Mouse (Mus musculus): ENCODE data around the gene Lnx1.

The Lnx1 gene

DNA sequence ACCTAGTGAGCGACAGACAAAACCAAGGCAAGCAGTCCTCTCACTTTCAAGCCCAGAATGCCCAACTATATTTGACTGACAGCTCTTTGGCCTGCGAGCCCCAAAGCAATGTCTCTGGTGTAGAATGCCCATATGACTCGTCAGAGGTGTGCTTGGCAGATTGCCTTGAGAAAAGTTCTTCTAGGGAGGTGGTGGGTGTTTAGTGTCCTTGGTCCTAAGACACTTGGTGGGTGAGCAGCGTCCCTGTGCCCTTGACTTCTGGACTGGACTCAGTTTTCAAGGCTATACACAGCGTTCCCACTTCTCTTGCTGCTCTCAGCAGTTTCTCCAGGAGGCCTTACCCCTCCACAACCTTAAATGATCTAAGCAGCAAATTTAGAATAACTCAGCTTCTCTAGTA, 30.2 kb downstream of the Lnx1 start:
- H3K36me3 ChIP-seq (ENCODE audit: insufficient read depth, low read length), result no peaks in the 10 kb centered on the region
- no peaks in the 10 kb centered on the region for H3K9me3 ChIP-seq (ENCODE audit: low read length)
- TF ChIP-seq POU5F1 (IDR thresholded peaks at IDR 0.05; ENCODE audit: borderline replicate concordance, low read length) (no peak), NANOG (IDR thresholded peaks at IDR 0.05; ENCODE audit: borderline replicate concordance, low read length) (no peak), CTCF (conservative IDR thresholded peaks at IDR 0.05; ENCODE audit: low read length) (no peak)
- H3K4me1 ChIP-seq (replicated peaks; ENCODE audit: low read depth, low read length), result no peaks in the 10 kb centered on the region
- no peak overlapping the region for H3K4me3 ChIP-seq (replicated peaks; ENCODE audit: low read length)
- no peaks in the 10 kb centered on the region for H3K27me3 ChIP-seq (ENCODE audit: insufficient read depth, low read length)

DNA sequence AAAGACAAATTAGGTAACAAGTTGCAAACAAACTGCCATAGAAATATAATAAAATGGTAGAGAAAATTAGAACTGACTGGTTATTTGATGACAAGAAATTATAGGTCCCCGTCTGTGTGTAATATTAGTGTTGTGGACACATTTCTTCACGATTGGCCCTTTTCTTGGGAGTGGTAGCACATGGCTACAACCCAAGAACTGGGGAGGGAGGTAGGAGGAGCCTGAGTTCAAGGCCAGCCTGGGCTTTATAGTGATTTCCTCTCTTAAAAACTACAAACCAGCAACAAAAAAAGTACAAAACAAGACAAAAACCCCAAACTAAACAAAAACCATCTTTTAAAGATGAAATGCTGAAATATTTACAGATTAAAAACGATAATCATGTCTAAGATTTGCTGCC, 31.8 kb downstream of the Lnx1 start:
- H3K4me3 ChIP-seq (replicated peaks; ENCODE audit: low read length), result no peak overlapping the region
- no peaks in the 10 kb centered on the region for H3K36me3 ChIP-seq (ENCODE audit: insufficient read depth, low read length)
- TF ChIP-seq POU5F1 (IDR thresholded peaks at IDR 0.05; ENCODE audit: borderline replicate concordance, low read length) (no peak), NANOG (IDR thresholded peaks at IDR 0.05; ENCODE audit: borderline replicate concordance, low read length) (no peak), CTCF (conservative IDR thresholded peaks at IDR 0.05; ENCODE audit: low read length) (no peak)
- H3K9me3 ChIP-seq (ENCODE audit: low read length), result no peaks in the 10 kb centered on the region
- no peaks in the 10 kb centered on the region for H3K4me1 ChIP-seq (replicated peaks; ENCODE audit: low read depth, low read length)
- no peaks in the 10 kb centered on the region for H3K27me3 ChIP-seq (ENCODE audit: insufficient read depth, low read length)

DNA sequence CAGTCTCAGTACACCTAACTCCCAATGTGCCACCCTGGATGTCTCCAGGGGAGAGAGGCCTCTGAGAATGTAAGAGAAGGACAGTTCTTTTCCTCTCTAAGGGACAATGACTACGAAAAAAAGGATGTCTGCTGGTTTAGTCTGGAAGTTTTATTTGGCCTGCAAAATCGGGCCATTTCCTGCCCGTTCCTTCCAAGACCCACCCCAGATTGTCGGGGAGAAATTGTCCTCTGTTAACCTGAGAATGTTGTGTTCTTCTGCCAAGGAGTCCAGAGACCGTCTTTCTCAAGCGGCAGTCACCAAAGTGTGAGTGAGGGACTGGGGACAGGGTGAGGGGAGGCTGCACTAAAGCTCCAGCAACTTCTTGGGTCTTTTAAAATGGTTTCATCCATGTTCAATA, 32.8 kb downstream of the Lnx1 start:
- no peaks in the 10 kb centered on the region for H3K36me3 ChIP-seq (ENCODE audit: insufficient read depth, low read length)
- no peak for TF ChIP-seq NANOG (IDR thresholded peaks at IDR 0.05; ENCODE audit: borderline replicate concordance, low read length)
- TF ChIP-seq CTCF (conservative IDR thresholded peaks at IDR 0.05; ENCODE audit: low read length), result no peak
- TF ChIP-seq POU5F1 (IDR thresholded peaks at IDR 0.05; ENCODE audit: borderline replicate concordance, low read length), result no peak
- H3K9me3 ChIP-seq (ENCODE audit: low read length), result no peaks in the 10 kb centered on the region
- no peak overlapping the region for H3K4me3 ChIP-seq (replicated peaks; ENCODE audit: low read length)
- no peaks in the 10 kb centered on the region for H3K27me3 ChIP-seq (ENCODE audit: insufficient read depth, low read length)
- H3K4me1 ChIP-seq (replicated peaks; ENCODE audit: low read depth, low read length), result no peaks in the 10 kb centered on the region

DNA sequence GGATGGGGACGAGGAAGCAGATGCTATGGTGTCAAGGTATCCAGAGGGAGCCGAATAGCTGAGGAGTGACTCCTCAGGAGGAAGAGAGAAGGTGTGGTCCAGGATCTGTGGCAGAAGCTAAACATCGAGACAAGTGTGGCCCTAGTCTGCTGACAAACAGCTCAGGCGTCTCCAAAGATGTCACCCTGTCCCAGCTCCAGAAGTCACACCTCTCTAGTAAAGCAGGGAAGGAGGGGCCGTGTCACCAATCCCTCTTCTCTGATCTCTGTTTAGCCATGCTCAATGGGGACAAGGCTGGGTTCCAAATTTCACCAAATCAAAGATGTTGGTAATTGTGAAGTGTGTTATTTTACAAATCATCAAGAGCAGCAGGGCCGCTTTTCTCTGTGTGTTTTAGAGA, 33.8 kb downstream of the Lnx1 start:
- H3K36me3 ChIP-seq (ENCODE audit: insufficient read depth, low read length), result no peaks in the 10 kb centered on the region
- no peaks in the 10 kb centered on the region for H3K9me3 ChIP-seq (ENCODE audit: low read length)
- H3K27me3 ChIP-seq (ENCODE audit: insufficient read depth, low read length), result no peaks in the 10 kb centered on the region
- no peak overlapping the region for H3K4me3 ChIP-seq (replicated peaks; ENCODE audit: low read length)
- no peak for TF ChIP-seq CTCF (conservative IDR thresholded peaks at IDR 0.05; ENCODE audit: low read length)
- TF ChIP-seq NANOG (IDR thresholded peaks at IDR 0.05; ENCODE audit: borderline replicate concordance, low read length), result no peak
- TF ChIP-seq POU5F1 (IDR thresholded peaks at IDR 0.05; ENCODE audit: borderline replicate concordance, low read length), result no peak
- no peaks in the 10 kb centered on the region for H3K4me1 ChIP-seq (replicated peaks; ENCODE audit: low read depth, low read length)

DNA sequence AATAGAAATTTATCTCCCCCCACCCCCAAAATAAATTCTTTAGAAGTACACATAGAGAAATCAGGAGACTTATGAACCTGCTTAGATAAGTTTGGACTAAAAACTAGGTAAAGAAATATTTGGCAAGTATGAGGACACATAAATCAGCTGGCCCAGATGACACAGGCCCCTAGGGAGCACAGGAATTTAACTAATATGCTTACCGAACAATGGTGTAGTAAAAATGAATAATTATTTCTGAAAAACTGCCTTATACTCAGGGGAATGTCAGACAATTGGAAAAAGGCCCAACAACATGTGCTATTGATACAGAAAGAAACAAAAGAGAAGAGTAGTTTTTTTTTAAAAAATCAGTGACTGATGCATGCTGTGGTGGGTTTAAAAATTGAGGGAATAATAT, 40.1 kb downstream of the Lnx1 start:
- H3K9me3 ChIP-seq (ENCODE audit: low read length), result 0 out of 2 replicates have a peak, but pooled peaks cover 3% of the 10 kb centered on the region
- no peaks in the 10 kb centered on the region for H3K27me3 ChIP-seq (ENCODE audit: insufficient read depth, low read length)
- no peak for TF ChIP-seq CTCF (conservative IDR thresholded peaks at IDR 0.05; ENCODE audit: low read length)
- TF ChIP-seq POU5F1 (IDR thresholded peaks at IDR 0.05; ENCODE audit: borderline replicate concordance, low read length), result no peak
- no peak for TF ChIP-seq NANOG (IDR thresholded peaks at IDR 0.05; ENCODE audit: borderline replicate concordance, low read length)
- H3K4me3 ChIP-seq (replicated peaks; ENCODE audit: low read length), result no peak overlapping the region
- H3K36me3 ChIP-seq (ENCODE audit: insufficient read depth, low read length), result no peaks in the 10 kb centered on the region
- H3K4me1 ChIP-seq (replicated peaks; ENCODE audit: low read depth, low read length), result no peaks in the 10 kb centered on the region

DNA sequence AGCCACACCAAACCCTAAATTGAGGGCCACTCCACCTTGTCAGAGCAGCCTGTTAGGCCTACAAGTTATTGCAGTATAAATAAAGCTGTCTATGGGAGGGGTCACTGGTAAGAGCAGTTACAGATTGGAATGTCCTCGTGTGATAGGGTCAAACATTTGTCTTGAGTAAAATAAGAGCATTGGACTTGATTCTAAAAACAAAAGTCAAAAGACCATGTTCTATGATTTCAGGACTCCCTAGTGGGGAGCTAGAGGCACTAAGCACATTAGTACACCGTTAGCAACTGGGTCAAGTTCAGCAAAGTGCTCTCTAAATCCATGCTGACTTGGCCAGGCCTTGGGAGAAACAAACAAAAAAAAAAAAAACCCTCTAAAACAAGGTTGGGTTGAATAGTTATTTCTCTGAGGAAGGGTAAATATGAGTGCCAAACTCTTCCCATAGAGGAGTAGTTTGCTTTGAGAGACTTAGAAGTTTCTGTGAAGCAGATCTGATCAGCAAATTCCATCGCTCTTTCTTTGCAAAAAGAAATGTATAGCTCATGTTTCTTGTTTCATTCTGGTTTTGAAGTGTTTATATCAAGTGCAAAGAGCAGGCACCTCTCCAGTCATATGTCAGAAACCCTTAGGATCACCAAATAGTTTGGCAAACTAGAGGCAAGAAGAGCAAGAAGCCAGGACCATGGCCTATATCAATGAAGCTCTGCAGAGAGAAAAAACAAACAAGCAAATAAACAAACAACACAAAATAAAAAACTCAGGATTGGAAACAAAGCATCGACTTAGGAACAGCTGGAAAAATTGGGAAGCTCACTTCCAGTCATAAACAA, 40.8 kb downstream of the Lnx1 start:
- TF ChIP-seq POU5F1 (IDR thresholded peaks at IDR 0.05; ENCODE audit: borderline replicate concordance, low read length) (no peak), NANOG (IDR thresholded peaks at IDR 0.05; ENCODE audit: borderline replicate concordance, low read length) (no peak), CTCF (conservative IDR thresholded peaks at IDR 0.05; ENCODE audit: low read length) (no peak)
- no peak overlapping the region for H3K4me3 ChIP-seq (replicated peaks; ENCODE audit: low read length)
- H3K4me1 ChIP-seq (replicated peaks; ENCODE audit: low read depth, low read length), result no peaks in the 10 kb centered on the region
- no peaks in the 10 kb centered on the region for H3K27me3 ChIP-seq (ENCODE audit: insufficient read depth, low read length)
- no peaks in the 10 kb centered on the region for H3K36me3 ChIP-seq (ENCODE audit: insufficient read depth, low read length)
- H3K9me3 ChIP-seq (ENCODE audit: low read length), result 0 out of 2 replicates have a peak, but pooled peaks cover 3% of the 10 kb centered on the region

DNA sequence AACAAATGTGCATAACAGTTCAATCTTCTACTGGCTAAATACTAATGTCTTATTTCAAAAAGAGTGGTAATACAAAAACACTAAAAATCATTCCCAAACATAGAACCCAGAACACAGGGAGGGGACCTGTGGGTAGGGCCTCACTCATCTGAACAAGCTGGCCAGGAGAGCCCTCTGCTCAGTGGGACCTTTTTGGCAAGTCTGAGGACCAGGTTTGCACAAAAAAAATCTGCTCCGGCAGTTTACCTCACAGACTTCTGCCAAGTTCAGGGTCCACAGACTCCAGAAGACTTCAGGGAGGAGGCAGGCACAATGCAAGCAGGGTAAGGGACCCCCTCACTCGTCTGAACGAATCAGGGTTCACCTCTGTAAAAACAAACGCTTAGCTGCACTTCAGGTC, 42.9 kb downstream of the Lnx1 start:
- H3K4me1 ChIP-seq (replicated peaks; ENCODE audit: low read depth, low read length), result no peaks in the 10 kb centered on the region
- no peak overlapping the region for H3K4me3 ChIP-seq (replicated peaks; ENCODE audit: low read length)
- H3K36me3 ChIP-seq (ENCODE audit: insufficient read depth, low read length), result no peaks in the 10 kb centered on the region
- H3K27me3 ChIP-seq (ENCODE audit: insufficient read depth, low read length), result no peaks in the 10 kb centered on the region
- 0 out of 2 replicates have a peak, but pooled peaks cover 3% of the 10 kb centered on the region for H3K9me3 ChIP-seq (ENCODE audit: low read length)
- no peak for TF ChIP-seq POU5F1 (IDR thresholded peaks at IDR 0.05; ENCODE audit: borderline replicate concordance, low read length)
- TF ChIP-seq NANOG (IDR thresholded peaks at IDR 0.05; ENCODE audit: borderline replicate concordance, low read length), result no peak
- TF ChIP-seq CTCF (conservative IDR thresholded peaks at IDR 0.05; ENCODE audit: low read length), result no peak

DNA sequence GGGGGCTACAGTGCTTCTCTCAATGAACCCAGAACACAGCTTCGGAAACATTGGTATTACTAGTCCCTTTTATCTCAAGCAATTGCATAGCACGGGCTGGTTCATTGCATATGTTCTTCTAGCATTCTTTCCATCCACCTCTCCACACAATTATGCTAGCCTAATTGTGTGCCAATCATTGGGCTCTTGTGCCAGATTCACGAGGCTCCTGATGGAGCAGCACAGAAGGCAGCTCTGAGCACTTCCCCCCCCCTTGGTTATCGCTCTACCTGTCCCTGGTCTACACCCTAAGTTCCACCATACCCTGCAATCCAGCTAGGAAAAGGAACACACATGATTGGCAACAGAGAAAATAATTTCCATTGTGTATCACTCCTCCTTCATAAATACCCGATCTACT, 43.4 kb downstream of the Lnx1 start:
- TF ChIP-seq NANOG (IDR thresholded peaks at IDR 0.05; ENCODE audit: borderline replicate concordance, low read length) (no peak), POU5F1 (IDR thresholded peaks at IDR 0.05; ENCODE audit: borderline replicate concordance, low read length) (no peak), CTCF (conservative IDR thresholded peaks at IDR 0.05; ENCODE audit: low read length) (no peak)
- H3K36me3 ChIP-seq (ENCODE audit: insufficient read depth, low read length), result no peaks in the 10 kb centered on the region
- H3K9me3 ChIP-seq (ENCODE audit: low read length), result 0 out of 2 replicates have a peak, but pooled peaks cover 3% of the 10 kb centered on the region
- H3K4me3 ChIP-seq (replicated peaks; ENCODE audit: low read length), result no peak overlapping the region
- no peaks in the 10 kb centered on the region for H3K27me3 ChIP-seq (ENCODE audit: insufficient read depth, low read length)
- no peaks in the 10 kb centered on the region for H3K4me1 ChIP-seq (replicated peaks; ENCODE audit: low read depth, low read length)

Data from E14TG2a.4 (cell line).